Mouse (Mus musculus) cerebellum, adult 9-11 months (tissue): Measurements from ENCODE around the gene Gm11114.

Experiments used
- DNase-seq: peaks from one replicate; pipeline ENCODE4 v3.0.0; 2022

Gm11114 gene

DNA sequence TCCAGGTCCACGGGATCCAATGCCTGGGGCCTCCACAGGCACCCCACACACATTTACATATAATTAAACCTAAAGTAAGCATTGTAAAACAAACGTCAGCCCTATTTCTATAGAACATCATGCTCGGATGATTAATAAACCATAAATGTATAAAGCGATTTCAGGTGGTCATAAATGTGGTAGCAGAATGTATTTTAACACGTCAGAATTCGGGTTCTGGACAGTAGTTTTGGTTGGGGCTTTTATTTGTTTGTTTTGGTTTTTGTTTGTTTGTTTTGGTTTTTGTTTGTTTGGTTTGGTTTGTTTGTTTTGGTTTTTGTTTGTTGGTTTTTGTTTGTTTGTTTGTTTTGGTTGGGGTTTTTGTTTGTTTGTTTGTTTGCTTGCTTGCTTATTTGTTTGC lies at the start of gene Gm11114:
Gene Gm11114 (plus strand): TSS at position 301 of the 400 bp plus-strand sequence.
- no peak for DNase-seq

DNA sequence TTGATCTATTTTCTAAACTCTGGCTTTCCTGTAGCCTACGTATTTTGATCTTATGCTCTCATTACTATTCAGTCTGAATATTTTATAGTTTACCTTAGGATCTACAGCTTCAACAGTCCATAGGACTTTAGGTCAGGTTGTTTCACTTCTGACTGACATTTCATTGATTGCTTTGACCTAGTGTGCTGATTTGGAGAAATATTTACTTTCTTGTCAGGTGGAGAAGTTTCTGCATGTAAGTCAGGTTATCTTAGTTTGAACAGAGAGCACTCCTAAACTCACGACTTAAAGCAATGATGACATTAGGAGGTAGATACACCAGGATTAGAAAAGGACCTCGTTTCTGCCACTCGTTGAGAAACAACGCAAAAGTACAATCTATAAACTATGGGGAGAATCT lies 45.7 kb upstream of the Gm11114 start:
- DNase-seq: no peak

DNA sequence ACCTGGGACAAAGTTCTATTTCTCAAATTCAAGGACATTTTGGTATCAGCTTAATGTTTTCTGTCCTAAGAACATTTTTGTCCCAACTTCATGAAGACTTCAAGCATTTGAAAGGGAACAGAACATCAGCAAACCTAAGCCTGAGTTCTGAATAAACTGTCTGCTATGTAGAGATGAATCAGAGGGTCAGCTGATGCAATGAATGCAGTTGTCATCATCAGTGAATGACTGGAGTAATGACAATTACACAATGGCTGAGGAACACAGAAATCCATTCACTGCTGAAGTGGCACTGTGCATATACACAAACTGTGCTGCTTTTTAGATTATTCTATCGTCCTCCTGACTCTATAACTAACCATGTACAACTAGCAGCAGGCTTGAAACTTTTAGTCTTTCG lies 38.5 kb upstream of the Gm11114 start:
- DNase-seq: no peak

- DNase-seq: no peak
These were observed 9.7 kb upstream of the Gm11114 start for GRCm38 (mm10) chr9:85302849-85303248.

- no peak for DNase-seq
These were observed 9.2 kb upstream of the Gm11114 start for GRCm38 (mm10) chr9:85303378-85303777.

GRCm38 (mm10) chr9:85316122-85316521 lies 3.5 kb downstream of the Gm11114 start:
- no peak for DNase-seq

DNA sequence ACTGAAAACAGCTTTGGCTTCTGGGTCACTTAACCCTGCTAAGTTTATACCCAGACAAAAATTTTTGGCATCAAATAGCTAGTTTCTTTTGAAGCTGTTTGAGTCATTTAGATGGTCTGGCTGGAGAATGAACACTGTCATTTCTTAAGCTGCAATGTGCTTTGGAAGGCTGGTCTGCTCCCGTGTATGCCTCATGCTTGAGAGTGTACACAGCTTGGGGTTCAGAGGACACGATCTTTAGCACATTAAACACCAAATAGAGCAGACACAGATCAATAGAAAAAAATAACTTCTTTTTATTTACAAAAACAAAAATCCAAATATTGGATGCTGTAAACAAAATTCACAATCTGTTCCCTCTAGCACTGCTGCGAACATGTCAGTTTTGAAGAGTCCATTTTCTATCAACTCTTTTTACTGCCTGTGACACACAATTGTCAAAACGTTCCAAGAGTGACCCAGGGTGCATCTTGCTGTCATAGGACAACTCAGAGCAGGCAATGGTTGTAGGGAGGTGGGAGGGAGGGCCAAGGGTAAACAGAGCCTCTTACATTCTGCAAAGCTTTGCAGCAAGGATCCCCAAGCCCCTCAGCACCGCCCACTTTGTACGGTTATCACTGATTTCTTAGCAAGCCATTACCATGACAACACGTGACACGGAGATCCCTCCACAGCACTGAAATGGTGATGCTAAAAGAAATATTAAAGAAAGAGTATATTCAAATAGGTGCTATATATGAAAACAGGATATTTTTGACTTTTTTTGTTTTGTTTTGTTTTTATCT lies 7.8 kb downstream of the Gm11114 start:
- no peak for DNase-seq

- DNase-seq: no peak
These were observed 11.7 kb downstream of the Gm11114 start for GRCm38 (mm10) chr9:85324158-85324875.

GRCm38 (mm10) chr9:85325201-85325868 lies 12.8 kb downstream of the Gm11114 start:
- no peak for DNase-seq

DNA sequence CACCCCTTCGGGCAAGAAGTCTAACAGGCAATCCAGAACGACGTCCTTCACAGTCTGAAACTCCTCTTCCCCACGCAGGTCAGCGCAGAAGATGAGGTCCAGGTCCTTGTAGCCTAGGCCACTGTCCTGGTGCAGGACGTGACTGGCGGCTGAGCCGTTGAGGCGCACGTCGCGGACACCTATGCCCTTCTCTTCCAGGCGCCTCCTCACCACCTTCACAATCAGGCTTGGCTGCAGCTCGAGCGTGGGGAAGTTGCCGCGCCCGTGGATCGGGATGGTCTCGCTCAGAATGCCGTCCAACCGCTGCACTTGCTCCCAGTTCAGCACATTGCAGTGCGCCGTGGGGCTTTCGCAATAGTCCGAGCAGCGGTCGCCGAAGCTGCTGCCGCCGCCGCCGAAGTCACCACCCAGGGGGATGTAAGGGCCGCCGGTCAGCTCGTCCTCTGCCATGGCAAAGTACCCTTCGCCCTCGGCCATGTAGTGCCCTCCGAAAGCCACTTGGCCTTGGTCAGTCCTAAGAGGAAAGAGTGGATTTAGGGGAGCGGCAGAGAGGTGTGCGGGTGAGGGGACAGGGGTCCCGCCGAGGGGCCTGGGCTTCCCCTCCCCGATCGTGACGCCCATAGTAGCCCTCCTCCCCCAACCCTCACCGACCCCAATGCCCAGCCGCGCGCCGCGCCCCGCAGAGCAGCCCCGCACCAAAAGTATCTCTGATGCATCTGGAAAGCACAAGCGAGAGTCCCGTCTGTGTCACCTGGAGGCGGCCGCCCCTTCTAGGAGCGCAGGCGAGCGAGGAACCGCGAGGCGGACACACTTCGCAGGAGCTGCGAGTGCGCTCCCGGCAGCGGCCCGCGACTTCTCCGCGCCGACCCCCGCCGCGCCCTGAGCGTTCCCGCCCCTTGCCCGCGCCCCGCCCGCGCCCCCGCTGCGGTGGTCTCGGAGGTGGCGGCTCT lies 14.0 kb downstream of the Gm11114 start:
- DNase-seq: no peak

DNA sequence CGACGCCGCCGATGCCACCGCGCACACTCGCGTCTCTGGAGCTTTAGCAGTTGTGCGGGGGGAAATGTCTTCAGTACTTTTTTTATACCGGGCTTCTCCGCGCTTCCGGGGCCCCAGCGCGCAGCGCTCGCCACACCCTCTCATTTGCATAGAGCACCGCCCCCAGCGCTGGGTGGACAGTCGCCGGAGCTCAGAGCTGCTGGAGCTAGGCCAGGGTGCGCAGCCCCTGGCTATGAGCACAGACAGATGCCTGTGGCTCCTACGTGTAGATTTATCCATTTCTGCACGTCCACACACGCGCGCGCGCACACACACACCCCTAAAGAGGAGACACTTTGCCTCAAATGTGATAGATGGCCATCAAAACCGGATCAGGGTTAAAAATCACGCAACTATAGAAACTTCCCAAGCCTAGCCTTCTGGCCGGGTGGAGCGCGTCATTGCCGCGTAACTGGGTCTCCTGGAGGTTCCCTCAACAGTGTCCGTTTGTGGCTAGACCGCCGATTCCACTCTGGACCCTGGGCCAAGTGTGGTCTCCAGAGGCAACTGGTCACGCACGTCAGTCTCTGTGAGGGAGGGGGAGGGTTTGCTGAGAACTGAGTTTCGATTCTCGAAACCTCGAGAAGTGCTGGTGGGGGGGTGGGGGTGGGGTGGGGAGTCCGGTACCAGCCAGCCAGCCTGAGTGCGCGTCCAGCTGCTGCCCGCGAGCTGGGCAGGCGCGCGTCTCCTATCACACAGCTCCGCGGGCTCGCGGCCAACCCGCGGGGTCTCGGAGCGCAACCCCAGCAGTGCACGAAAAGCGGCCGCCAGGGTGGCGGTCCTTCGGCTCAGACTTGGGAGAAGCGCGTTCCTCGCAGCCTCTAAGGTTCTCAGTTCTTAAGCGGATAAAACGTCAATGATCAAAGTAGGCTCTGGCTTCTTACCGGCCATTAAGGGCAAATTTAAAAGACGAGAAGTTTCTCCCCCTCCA lies 15.0 kb downstream of the Gm11114 start, which contains the start of gene Tent5a:
Gene Tent5a (minus strand): TSS at position 107 of the 970 bp plus-strand sequence.
- DNase-seq: peak; percentile 11

GRCm38 (mm10) chr9:85328259-85328658 lies 15.7 kb downstream of the Gm11114 start:
- DNase-seq: peak; percentile 17

DNA sequence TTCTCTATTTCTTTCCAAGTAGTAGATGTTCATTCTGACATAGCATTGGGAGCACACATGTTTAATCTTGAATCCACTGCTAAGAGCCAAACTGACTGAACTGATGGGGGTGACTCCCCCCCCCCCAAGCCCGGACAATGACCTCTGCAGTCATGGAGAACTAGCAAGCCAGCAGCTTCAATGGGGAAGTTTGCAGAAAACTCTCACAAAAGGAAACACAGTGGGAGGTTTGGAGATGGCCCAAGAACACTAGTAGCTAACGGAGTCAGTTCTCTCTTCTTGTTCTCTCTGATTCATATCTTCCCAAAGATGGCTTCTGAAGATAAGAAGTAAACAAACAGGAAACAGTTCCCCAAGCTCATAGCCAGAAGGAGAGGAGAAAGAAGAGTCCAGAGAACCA lies 18.9 kb downstream of the Gm11114 start:
- DNase-seq: no peak

GRCm38 (mm10) chr9:85336046-85336445 lies 23.5 kb downstream of the Gm11114 start:
- no peak for DNase-seq

- DNase-seq: no peak
These were observed 27.7 kb downstream of the Gm11114 start for GRCm38 (mm10) chr9:85340303-85340702.

DNA sequence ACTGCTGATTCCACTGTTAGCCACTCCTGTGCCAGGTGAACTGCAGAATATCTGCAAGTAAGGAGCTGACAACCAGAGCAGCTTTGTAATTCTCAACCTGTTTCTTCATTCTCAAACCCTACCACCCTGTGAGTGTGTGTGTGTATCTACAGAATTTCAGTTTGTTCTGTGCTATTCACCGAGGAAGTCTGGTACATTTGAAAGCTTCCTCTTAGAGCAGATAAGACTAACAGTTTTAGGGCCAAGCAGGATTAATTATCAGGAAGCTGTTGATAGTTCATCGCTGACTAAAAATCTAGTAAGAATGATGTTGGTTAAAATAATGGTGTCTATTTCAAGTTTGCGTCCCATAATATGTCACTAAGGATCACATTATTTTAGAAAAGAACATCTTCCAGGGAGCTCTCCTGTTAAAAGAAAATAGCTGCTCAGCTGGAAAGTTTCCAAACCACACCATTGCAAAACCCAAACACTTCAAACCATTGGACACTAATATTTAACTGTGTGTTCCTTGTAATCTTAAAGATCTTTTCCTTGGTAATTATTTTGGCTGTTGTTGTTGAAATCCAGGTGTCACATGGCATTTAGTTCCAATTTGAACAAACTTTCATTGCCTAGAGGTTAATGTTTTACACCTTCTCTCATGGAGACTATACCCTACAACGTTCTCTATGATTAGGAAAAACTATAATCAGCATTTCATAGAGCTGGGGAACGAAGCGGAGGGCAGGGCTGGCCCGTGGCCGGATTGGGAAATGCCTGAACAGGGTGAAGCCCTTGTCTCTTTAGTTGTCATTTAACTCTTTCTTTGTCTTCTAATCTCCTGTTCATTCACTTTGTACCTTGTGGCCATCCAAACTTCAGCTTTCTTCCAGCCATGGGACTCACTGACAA lies 30.6 kb downstream of the Gm11114 start:
- DNase-seq: no peak

- DNase-seq: no peak
These were observed 35.4 kb downstream of the Gm11114 start for GRCm38 (mm10) chr9:85347823-85348523.

DNA sequence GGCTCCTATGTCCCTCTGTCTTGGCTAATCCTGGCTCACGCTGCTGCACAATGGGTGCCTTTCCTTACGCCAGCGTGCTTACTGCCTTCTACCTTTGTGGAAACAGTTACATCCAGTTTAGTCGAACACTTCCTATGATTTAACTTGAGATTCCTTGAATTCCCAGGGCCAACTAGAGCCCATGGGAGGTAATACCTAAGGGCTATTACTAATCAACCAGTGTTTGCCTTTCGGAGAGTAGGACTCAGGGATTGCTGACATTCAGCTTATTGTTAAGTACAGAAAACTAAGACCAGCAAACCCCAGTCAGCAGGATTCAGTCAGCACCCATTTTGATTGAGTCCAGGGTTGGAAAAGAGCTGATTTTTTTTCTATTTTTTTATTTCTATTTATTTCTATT lies 43.0 kb downstream of the Gm11114 start:
- DNase-seq: no peak

DNA sequence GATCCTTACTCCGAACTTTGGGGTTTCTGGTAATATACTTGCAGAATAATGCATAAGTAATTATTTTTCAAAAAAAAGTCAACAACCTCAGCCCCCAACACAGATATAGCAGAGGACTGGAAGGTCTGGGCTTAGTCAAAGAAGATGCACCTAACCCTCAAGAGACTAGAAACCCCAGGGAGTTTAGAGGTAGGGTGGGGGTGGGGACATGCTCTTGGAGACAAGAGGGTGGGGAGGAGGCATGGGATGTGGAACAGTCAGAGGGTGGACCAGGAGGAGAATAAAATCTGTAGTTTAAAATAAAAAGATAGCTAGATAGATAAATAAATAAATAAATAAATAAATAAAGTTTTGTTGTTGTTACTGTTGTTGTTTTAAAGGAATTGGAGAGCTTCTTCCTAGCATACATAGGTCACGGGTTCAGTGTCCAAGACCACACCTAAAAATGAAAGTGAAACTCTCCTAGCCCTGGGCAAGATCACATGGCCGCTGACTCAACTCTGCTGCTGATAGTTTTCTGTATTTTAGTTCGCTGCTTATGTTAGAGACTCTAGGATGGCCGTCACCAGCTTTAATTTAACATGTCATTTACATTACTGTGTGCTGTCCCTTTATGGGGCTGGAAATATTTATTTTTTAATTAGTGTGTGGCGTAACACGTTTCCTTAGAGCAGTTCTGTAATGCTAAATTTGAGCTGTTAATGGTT lies 44.7 kb downstream of the Gm11114 start:
- no peak for DNase-seq
